Mouse (Mus musculus) urinary bladder, adult 18-20 months (tissue): ENCODE results near the gene Fosl1.
A peak's percentile ranks its signal among the peaks of the same experiment; 100 is the strongest.

Experiments
- DNase-seq, 2 experiments: peaks; one replicate each; pipeline ENCODE4 v3.0.0; 2022; ENCODE audit warnings: low spot score in 2 of 2, mixed read lengths in 2 of 2

The Fosl1 gene

GRCm38 (mm10) chr19:5456922-5457745, 9.8 kb downstream of the Fosl1 start:
- peak; percentile 94 to 96 for DNase-seq

- no peak for DNase-seq
Measured at GRCm38 (mm10) chr19:5457746-5458442, 10.5 kb downstream of the Fosl1 start, which contains the start of gene Ccdc85b. Ccdc85b (minus strand) TSS chr19:5457894.

DNA sequence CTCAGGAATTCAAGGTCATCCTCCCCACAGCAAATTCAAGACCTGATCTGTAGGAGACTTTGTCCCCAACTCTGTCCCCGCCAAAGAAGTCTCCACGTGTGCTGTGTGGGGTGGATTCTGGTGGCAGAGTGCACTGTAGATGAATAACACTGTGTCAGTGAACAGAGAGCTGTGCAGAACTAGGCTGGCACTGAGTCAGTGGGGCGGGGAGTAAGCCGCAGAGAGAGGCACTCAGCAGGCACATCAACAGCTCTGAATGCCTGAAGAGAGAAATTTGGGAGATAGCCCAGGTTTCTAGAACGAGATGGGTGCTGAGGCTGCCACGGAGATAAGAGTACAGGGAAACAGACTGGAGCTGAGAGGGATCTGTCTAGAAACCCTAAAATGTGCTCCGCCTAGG, 11.7 kb downstream of the Fosl1 start:
- DNase-seq: no peak

DNA sequence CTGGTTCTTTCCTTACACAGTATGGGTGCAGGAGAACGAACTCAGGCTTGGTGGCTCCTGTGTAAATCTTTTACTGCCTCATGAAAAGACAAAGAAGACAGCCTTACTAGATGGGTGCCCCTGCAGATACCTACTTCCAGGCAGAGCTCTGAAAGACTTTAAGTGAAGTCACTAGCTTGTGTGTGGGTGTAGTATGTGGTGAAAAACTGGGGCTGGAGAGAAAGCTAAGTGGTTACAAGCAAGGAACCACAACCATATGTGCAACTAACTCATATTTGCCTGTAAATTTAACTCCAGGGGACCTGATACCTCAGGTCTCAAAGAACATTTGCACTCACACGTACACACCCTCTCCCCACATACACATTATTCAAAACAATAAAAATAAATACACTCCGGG, 12.5 kb downstream of the Fosl1 start:
- no peak for DNase-seq

DNA sequence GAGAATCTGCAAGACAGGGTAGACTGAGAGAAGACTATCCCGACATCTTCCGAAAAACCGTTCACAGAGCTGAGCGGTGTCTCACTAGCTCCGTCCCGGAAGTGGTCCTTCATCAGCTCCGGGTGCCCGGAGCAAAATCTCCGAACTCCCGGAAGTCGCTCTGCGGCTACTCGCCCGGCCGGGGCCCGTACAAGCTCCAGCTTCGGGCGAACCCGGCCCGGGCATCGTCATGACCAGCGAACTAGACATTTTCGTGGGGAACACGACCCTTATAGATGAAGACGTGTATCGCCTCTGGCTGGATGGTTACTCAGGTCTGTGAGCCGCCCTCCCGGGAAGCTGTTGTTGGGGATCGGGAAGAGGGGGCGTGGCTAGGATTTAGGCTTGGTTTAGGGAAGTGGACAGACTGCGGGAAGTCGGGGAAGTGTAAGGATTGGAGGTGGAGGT, 13.1 kb downstream of the Fosl1 start, which contains the start of gene Fibp:
Gene Fibp, plus strand, starts transcription at position 151 of the 447 bp plus-strand sequence.
- peak; percentile 83 to 93 for DNase-seq

DNA sequence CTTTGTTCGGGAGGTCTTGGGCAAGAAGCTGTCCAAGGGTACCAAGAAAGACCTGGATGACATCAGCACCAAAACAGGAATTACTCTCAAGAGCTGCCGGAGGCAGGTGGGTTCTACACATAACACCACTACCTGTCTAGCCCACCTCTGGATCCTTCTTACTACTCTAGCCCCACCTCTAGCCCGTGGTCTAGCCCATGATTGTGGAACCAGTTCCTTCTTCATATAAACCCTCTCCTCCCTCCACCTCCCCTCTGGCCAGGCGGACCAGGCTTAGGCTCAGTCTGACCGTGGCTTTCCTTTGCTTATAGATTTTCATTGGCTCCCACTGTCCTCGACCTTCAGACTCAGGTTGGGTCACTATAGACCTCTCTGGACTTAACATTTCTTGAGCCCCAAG, 14.1 kb downstream of the Fosl1 start:
- no peak for DNase-seq

DNA sequence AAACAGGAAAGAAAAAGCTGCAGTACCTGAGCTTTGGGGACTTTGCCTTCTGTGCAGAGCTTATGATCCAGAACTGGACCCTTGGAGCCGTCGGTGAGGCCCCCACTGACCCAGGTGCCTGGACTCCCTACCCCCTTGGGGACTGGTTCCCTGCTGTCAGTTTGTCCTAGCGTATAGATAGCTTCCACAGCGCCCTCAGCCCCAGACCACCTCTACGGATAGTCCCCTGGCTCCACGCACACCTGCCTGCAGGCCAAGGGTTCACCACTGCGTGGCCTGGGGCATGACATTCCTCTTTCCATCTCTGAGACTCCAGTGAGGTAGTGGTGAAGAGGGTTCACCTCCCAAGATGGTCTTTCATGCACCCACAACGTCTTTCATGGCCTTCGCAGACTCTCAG, 15.9 kb downstream of the Fosl1 start:
- DNase-seq: no peak

DNA sequence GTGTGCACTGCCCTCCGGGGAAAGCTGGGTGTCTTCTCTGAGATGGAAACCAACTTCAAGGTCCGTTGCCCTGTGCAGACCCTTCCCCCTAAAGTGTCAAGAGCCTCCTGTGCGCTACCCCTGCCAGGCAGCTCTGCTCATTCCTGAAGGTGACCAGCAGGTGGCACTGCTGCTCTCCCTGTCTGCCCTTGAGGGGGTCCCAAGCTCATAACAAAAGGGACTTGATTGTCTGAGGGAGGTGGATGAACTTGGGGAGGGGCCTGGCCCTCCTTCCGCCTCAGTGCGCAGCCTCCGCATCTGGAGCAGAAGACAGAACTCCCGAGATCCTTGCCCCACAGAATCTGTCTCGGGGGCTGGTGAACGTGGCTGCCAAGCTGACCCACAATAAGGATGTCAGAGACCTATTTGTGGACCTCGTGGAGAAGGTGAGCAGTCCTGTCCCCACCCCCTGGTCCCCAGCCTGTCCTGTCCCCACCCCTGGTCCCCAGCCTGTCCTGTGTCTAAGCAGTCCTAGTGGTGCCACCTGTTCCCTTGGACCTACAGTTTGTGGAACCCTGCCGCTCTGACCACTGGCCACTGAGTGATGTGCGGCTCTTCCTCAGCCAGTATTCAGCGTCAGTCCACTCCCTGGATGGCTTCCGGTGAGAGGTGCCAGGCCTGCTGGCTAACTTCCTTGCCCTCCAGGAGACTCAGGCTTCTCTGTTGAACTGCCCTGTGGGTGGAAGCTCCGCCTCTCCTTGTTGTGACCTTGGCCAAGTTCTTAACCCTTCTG, 16.6 kb downstream of the Fosl1 start:
- DNase-seq: no peak

GRCm38 (mm10) chr19:5465037-5465436, 17.7 kb downstream of the Fosl1 start:
- DNase-seq: no peak

GRCm38 (mm10) chr19:5466916-5467500, 19.7 kb downstream of the Fosl1 start:
- DNase-seq: no peak

- no peak for DNase-seq
Measured at GRCm38 (mm10) chr19:5468374-5468773, 21.0 kb downstream of the Fosl1 start, which contains the start of gene Ctsw. Ctsw (minus strand) TSS chr19:5468507.

GRCm38 (mm10) chr19:5471846-5472245, 24.5 kb downstream of the Fosl1 start:
- DNase-seq: no peak

- no peak for DNase-seq
Measured at GRCm38 (mm10) chr19:5472857-5473256, 25.5 kb downstream of the Fosl1 start.

- peak; percentile 72 to 82 for DNase-seq
Measured at GRCm38 (mm10) chr19:5473720-5474119, 26.4 kb downstream of the Fosl1 start, which contains the start of gene Efemp2. Efemp2 (plus strand) TSS chr19:5473954.

DNA sequence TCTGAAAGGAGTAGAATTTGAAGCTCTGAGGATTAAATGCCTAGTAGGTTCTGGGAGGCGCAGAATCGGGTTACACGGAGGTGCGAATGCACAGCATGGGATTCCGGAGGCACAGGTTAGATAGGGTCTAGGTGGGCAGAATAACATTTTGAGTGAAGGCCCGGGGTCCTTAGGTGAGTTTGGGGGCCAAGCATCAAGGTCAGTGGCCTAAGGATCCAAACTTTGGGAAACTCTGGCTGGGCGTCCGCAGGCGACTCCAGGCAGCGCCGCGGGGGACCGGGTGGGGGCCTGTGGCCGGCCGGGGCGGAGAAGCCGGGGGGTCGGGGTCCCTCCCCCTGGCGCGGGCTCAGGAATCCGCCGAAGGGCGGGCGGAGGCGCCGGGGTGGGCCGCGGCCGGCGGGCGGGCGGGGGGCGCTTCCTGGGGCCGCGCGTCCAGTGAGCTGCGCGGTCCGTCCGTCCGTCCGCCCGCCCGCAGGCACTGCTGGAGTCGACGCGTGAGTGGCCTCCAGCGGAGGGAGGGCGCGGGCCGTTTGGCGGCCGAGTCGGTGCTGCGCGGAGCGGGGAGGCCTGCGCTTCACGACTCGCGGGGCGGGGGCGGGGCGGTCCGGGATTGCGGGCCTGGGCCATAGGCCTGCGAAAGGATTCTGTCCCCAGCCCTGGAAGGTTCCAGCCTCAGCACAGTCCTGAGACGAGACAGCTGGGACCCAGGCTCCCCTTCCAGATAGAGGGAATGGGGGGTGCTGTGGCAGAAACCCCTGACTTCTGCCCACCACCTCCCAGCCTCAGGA, 27.1 kb downstream of the Fosl1 start:
- peak in 1 of 2 experiments; percentile 30 for DNase-seq

DNA sequence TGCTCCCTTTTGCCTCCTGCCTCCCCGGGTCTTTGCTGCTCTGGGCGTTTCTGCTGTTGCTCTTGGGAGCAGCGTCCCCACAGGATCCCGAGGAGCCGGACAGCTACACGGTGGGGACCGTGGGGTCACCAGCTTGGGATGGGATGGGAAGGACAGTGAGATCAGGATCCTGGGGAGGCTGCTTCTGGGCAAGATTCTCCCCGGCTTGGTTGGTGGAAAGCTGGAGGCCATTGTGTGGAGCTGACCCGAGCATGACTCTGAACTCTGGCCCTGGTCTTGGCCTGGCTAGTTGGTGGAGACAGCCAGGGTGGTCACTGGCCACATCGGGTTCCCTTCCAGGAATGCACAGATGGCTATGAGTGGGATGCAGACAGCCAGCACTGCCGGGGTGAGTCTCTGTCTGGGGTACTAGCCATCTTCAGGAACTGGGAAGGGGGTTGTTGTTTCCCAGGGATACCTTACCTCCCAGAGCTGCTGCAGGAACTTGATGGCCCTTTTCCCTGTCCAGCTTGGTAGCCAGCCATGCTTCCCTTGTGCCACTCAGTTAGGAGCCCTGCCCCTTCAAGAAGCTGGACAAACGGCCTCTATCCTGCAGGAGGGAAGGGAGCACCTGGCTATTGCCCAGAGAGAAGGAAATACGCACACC, 27.8 kb downstream of the Fosl1 start:
- no peak for DNase-seq

- DNase-seq: no peak
Measured at GRCm38 (mm10) chr19:5477004-5477667, 29.8 kb downstream of the Fosl1 start.

DNA sequence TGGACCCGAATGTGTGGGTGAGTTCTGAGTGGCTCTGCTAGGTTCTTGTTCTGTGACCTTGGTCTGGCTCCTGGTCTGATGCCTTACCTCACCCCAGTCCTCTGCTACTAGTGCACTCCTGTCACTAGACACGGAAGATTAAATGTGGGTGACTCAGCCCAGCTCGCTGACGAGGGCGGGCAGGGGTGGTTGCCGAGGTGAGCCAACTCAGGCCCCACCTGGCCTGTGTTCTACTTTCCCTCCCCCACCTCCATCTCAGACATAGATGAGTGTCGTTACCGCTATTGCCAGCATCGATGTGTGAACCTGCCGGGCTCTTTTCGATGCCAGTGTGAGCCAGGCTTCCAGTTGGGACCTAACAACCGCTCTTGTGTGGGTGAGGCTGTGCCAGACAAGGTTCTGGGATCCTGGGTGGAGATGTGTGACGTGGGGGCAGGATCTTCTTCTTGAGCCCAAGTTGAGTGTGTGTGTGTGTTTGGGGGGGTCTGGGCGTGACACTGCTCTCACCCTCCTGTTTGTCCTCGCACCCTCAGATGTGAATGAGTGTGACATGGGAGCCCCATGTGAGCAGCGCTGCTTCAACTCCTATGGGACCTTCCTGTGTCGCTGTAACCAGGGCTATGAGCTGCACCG, 30.4 kb downstream of the Fosl1 start:
- peak in 1 of 2 experiments; percentile 36 for DNase-seq

- DNase-seq: no peak
Measured at GRCm38 (mm10) chr19:5480016-5480415, 32.7 kb downstream of the Fosl1 start.
